Mouse (Mus musculus) hematopoietic multipotent progenitor cell, adult 10-12 weeks (in vitro differentiated cells): Measurements from ENCODE around the gene Slc32a1. TPM values are rescaled to one million over a fixed set of nuclear protein-coding genes. Genes with fewer than 3 reads are reported as not detected.

ENCODE experiments used
- polyA plus RNA-seq: library from polyadenylated mRNA; stranded (reverse); fragments of >175 nt; gene quantifications from 2 replicates; pipeline ENCODE4 v1.2.3, GENCODE M21; 2012; ENCODE audit warnings: low replicate concordance

Gene Slc32a1
- polyA plus RNA-seq: not detected in 2 replicates

GRCm38 (mm10) chr2:158610488-158611325 lies at the start of gene Slc32a1:
Gene Slc32a1, plus strand, starts transcription at chr2:158610767.

GRCm38 (mm10) chr2:158624718-158625222 lies 14.2 kb downstream of the Slc32a1 start, which contains the start of gene Actr5:
Gene Actr5, plus strand, starts transcription at chr2:158624888.

GRCm38 (mm10) chr2:158665098-158665497 lies 54.5 kb downstream of the Slc32a1 start, which contains the start of gene Ppp1r16b:
Gene Ppp1r16b, plus strand, starts transcription at chr2:158665398.

Other genes with a start within 250 kb of the Slc32a1 start
- gene Snhg11, start 235.1 kb upstream of the Slc32a1 start, polyA plus RNA-seq: not detected in 2 replicates
- 5.9 and 6.5 TPM in 2 replicates for gene Ralgapb, start 200.9 kb upstream of the Slc32a1 start, polyA plus RNA-seq
- not detected in 2 replicates for gene Adig, start 108.2 kb upstream of the Slc32a1 start, polyA plus RNA-seq
- not detected in 2 replicates for gene Arhgap40, start 98.0 kb upstream of the Slc32a1 start, polyA plus RNA-seq
- 13.3 and 15.9 TPM in 2 replicates for gene Actr5, start 14.1 kb downstream of the Slc32a1 start, polyA plus RNA-seq
- 25.0 and 35.0 TPM in 2 replicates for gene Ppp1r16b, start 54.6 kb downstream of the Slc32a1 start, polyA plus RNA-seq
- gene Fam83d, start 157.3 kb downstream of the Slc32a1 start, polyA plus RNA-seq: 0.71 and 1.6 TPM in 2 replicates
- 4.8 and 6.8 TPM in 2 replicates for gene Dhx35, start 184.0 kb downstream of the Slc32a1 start, polyA plus RNA-seq